Mouse (Mus musculus): ENCODE results near the gene Olfr834.

Gene Olfr834

DNA sequence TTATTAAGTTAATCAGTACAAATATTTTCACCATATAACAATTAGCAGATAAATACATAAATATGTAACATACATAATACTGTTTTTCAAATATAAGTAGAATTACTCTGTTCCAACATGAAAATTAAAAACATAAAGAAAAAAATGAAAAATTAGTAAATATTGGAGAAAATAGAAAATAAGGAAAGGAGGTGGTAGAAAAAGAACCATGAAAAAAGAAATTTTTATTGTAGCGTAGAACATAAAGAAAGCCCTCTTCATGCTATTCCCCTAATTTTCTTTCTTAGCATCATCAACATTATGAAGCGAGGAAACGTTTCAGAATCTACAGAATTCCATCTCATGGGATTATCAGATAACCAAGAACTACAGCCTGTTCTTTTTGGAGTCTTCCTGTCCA lies at the start of gene Olfr834:
TSS of gene Olfr834 (plus strand) at position 301 of the 400 bp plus-strand sequence.
- DNase-seq (ENCODE audit: inconsistent ontology term): no peak

DNA sequence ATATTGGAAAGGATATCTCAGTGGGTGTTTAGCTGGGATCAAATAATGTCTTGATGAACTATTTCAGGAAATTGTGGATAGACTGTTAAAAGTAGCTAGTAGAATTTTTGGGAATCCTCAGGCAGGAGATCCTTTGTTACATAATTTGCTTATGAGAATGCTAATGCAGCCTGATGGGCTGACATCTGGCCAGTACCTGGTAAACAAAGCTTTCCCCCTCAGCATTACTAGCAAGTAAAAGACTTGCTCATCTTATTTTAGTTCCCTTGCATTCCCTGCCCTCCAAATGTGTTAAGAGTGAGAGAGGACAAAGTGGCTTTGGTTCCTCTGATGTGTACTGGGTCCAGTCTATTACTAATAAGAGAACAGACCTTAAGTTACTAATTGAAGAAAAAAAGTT lies 25.8 kb upstream of the Olfr834 start:
- DNase-seq (ENCODE audit: inconsistent ontology term): no peak

DNA sequence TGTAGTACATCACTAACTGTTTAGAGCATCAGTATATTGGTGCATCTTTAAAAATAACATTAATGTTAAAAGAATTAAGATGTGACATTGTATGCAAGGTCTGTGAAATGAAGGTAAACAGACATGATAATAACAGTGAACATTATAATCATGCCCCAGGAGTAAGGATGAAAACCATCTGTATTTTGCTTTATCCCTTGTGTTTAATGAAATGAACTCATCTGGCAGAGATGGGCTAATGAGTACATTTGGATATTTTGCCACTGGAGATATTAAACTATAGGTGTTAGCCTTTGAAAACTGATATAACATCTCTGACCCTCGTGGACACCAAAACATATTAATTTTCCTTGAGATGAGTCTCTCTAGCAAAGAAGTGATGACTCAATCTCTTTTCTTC lies 44.6 kb downstream of the Olfr834 start, which contains the start of gene Olfr835:
TSS of gene Olfr835 (plus strand) at position 301 of the 400 bp plus-strand sequence.
- no peak for DNase-seq (ENCODE audit: inconsistent ontology term)
